Mouse (Mus musculus): ENCODE results near the gene Filip1.

Filip1 gene

GRCm38 (mm10) chr9:79947973-79948372 lies 64.7 kb downstream of the Filip1 start:
- DNase-seq (ENCODE audit: low spot score in 2 of 2), result no peak

- no peak for DNase-seq (ENCODE audit: low spot score in 2 of 2)
Measured at GRCm38 (mm10) chr9:79947414-79947813, 65.2 kb downstream of the Filip1 start.

- DNase-seq (ENCODE audit: low spot score in 2 of 2), result no peak
Measured at GRCm38 (mm10) chr9:79944872-79945271, 67.8 kb downstream of the Filip1 start.

GRCm38 (mm10) chr9:79943986-79944385 lies 68.7 kb downstream of the Filip1 start:
- DNase-seq (ENCODE audit: low spot score in 2 of 2), result no peak

GRCm38 (mm10) chr9:79938416-79939206 lies 74.0 kb downstream of the Filip1 start:
- DNase-seq (ENCODE audit: low spot score in 2 of 2), result no peak

- DNase-seq (ENCODE audit: low spot score in 2 of 2), result no peak
Measured at GRCm38 (mm10) chr9:79937570-79937969, 75.1 kb downstream of the Filip1 start.

GRCm38 (mm10) chr9:79932578-79932977 lies 80.1 kb downstream of the Filip1 start:
- no peak for DNase-seq (ENCODE audit: low spot score in 2 of 2)

GRCm38 (mm10) chr9:79928092-79928491 lies 84.6 kb downstream of the Filip1 start:
- DNase-seq (ENCODE audit: low spot score in 2 of 2), result no peak

- DNase-seq (ENCODE audit: low spot score in 2 of 2), result no peak
Measured at GRCm38 (mm10) chr9:79927156-79927870, 85.3 kb downstream of the Filip1 start.

- DNase-seq (ENCODE audit: low spot score in 2 of 2), result no peak
Measured at GRCm38 (mm10) chr9:79926464-79927155, 86.0 kb downstream of the Filip1 start.

GRCm38 (mm10) chr9:79925950-79926349 lies 86.7 kb downstream of the Filip1 start:
- no peak for DNase-seq (ENCODE audit: low spot score in 2 of 2)

- no peak for DNase-seq (ENCODE audit: low spot score in 2 of 2)
Measured at GRCm38 (mm10) chr9:79923262-79923661, 89.4 kb downstream of the Filip1 start.

- no peak for DNase-seq (ENCODE audit: low spot score in 2 of 2)
Measured at GRCm38 (mm10) chr9:79922493-79922760, 90.2 kb downstream of the Filip1 start.

- no peak for DNase-seq (ENCODE audit: low spot score in 2 of 2)
Measured at GRCm38 (mm10) chr9:79921701-79922492, 90.8 kb downstream of the Filip1 start.

GRCm38 (mm10) chr9:79920540-79920933 lies 92.1 kb downstream of the Filip1 start:
- no peak for DNase-seq (ENCODE audit: low spot score in 2 of 2)

GRCm38 (mm10) chr9:79919750-79920539 lies 92.7 kb downstream of the Filip1 start:
- DNase-seq (ENCODE audit: low spot score in 2 of 2), result no peak

- DNase-seq (ENCODE audit: low spot score in 2 of 2), result no peak
Measured at GRCm38 (mm10) chr9:79919303-79919721, 93.3 kb downstream of the Filip1 start.

GRCm38 (mm10) chr9:79918325-79919117 lies 94.1 kb downstream of the Filip1 start:
- DNase-seq (ENCODE audit: low spot score in 2 of 2), result no peak

GRCm38 (mm10) chr9:79914276-79914675 lies 98.4 kb downstream of the Filip1 start:
- DNase-seq (ENCODE audit: low spot score in 2 of 2), result no peak

- DNase-seq (ENCODE audit: low spot score in 2 of 2), result no peak
Measured at GRCm38 (mm10) chr9:79912971-79913370, 99.7 kb downstream of the Filip1 start.

Data from urinary bladder, adult 18-20 months (tissue).